Mouse (Mus musculus): Measurements from ENCODE around the gene Cd163l1.

The Cd163l1 gene

GRCm38 (mm10) chr7:140220375-140220774, 2.3 kb downstream of the Cd163l1 start:
- WGBS = 88% methylated on average over 4 of the region's 4 CpGs

- 88% methylated on average over 13 of the region's 13 CpGs for WGBS
Measured at GRCm38 (mm10) chr7:140224209-140224608, 6.1 kb downstream of the Cd163l1 start.

GRCm38 (mm10) chr7:140228476-140228875, 10.4 kb downstream of the Cd163l1 start:
- 84% methylated on average over 13 of the region's 13 CpGs for WGBS

- WGBS = 86% methylated on average over 2 of the region's 2 CpGs
Measured at GRCm38 (mm10) chr7:140231026-140231425, 13.0 kb downstream of the Cd163l1 start.

- 59% methylated on average over 3 of the region's 3 CpGs for WGBS
Measured at GRCm38 (mm10) chr7:140233696-140234095, 15.6 kb downstream of the Cd163l1 start.

- 88% methylated on average over 4 of the region's 4 CpGs for WGBS
Measured at GRCm38 (mm10) chr7:140247216-140247615, 29.1 kb downstream of the Cd163l1 start, which contains the start of gene 5830411N06Rik. Gene 5830411N06Rik, plus strand, starts transcription at chr7:140247284.

- 87% methylated on average over 7 of the region's 7 CpGs for WGBS
Measured at GRCm38 (mm10) chr7:140253780-140254299, 35.8 kb downstream of the Cd163l1 start.

Data from cerebral cortex, adult 2 months (tissue).